Mouse (Mus musculus) brain, embryonic 14.5 days (tissue): ENCODE data around the gene Igfbp6. TPM values are rescaled to one million over a fixed set of nuclear protein-coding genes. Genes with fewer than 3 reads are reported as not detected.

Experiments
- DNase-seq: peaks from one replicate; pipeline ENCODE4 v3.0.0-alpha.2; 2011; ENCODE audit warnings: low read depth
- CTCF ChIP-seq: fragments of 200-500 bp; IDR thresholded peaks from 2 replicates; pipeline ENCODE4 v1.5.1; 2012; ENCODE audit warnings: inconsistent platforms, mild to moderate bottlenecking, moderate library complexity, borderline replicate concordance; ENCODE audit not compliant: insufficient read depth, insufficient read length; ENCODE audit errors: extremely low read depth
- POLR2A ChIP-seq: fragments of 200-500 bp; IDR thresholded peaks from 2 replicates; pipeline ENCODE4 v1.6.1; 2012; ENCODE audit warnings: mild to moderate bottlenecking, inconsistent platforms, borderline replicate concordance; ENCODE audit not compliant: poor library complexity, insufficient read depth, insufficient read length, severe bottlenecking; ENCODE audit errors: extremely low read depth
- polyA plus RNA-seq: library from polyadenylated mRNA; depleted of rRNA; stranded (reverse); fragments of >200 nt; gene quantifications from 2 replicates; pipeline ENCODE4 v1.2.3, GENCODE M21; 2012

The Igfbp6 gene
- polyA plus RNA-seq, 1 experiment: 0.83 TPM

DNA sequence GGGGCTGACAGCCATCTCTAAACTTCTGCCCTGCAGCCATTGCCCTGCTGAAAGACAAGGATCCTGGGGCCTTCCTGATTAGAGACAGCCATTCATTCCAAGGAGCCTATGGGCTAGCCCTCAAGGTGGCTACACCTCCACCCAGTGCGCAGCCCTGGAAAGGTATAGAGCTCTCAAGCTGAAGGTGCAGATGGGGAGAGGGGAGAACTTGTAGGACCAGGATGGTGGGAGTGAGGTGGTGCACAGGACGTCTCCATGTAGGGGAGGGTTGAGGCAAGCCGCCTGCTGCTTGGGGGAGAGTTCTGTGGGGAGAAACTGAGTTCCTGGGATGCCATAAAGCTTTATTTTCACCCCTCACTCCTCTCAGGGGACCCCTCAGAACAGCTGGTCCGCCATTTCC, 30.5 kb upstream of the Igfbp6 start:
- DNase-seq: no peak
- no peak for TF ChIP-seq POLR2A
- TF ChIP-seq CTCF: no peak

DNA sequence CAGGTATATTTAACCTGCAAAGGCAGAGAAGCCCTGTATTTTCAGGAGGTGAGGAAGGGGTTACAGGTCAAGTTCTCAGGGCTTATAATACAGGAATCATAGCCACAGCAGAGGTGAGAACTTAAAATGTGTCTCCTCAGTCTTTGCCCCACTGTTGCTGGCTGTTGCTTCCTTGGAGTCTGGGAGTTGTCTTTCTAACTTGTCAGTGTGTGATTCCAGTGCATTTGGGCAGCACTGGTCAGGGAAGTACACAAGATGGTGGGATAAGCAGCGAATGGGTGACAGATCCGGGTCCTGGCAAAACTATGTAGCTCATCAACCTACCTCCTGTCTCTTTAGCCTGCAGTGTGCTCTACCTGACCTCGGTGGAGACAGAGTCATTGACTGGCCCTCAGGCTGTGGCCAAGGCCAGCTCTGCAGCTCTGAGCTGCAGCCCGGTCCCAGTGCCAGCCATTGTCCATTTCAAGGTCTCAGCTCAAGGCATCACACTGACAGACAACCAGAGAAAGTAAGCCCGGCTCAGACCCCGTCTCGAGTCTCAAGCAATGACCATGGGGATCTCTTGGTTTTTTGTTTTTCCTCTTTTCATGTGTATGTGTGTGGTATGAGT, 29.4 kb upstream of the Igfbp6 start:
- TF ChIP-seq POLR2A (no peak), CTCF (no peak)
- no peak for DNase-seq

DNA sequence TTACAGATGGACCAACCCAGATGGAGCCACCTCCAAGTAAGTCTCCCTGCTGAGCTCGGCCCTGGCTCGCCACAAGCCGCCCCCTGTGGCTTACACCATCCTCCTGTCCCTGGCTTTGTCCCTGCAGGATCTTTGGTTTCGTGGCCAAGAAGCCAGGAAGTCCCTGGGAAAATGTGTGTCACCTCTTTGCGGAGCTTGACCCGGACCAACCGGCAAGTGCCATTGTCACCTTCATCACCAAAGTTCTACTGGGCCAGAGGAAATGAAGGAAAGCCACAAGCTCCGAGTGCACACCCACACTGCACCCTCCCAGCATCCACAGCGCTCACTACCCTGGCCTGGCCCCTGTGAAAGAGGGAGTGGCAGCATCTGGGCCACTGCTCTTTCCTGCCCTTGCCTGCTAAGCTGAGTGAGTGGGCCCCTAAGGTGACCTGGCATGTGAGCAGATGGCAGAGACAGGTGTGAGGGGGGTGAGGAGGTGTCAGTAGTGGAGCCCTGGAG, 28.4 kb upstream of the Igfbp6 start:
- no peak for DNase-seq
- no peak for TF ChIP-seq CTCF
- TF ChIP-seq POLR2A: no peak

DNA sequence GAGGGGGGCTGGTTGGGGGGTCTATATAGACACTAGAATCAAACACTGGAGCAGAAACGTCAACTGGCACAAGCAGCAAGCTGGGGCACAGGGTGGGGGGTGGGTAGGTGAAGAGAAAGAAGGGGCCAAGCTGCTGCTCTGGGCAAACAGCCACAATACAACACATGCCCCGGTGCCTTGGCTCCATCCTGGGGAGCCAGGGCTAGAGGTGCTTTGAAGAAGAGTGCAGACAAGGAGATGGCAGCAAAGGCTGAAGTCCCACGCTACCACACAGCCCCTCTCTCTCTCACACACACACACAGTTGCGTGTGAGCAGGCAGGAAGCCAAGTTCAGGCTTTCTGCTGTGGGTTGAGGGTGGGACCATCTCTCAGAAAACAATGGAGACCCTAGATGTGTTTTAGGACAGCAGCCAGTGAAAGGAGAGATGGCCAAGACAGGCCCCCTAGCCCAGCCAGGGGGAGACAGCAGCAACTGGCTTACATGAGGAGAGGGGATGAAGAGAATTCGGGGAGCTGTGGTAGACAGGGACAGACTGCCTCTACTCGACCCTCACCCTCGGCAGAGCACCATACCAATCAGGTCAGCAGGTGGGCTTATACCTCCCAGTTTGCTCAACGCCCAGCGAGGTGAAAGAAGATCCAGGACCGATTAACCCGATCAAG, 27.3 kb upstream of the Igfbp6 start:
- TF ChIP-seq CTCF: no peak
- TF ChIP-seq POLR2A: no peak
- peak; percentile 90 for DNase-seq

DNA sequence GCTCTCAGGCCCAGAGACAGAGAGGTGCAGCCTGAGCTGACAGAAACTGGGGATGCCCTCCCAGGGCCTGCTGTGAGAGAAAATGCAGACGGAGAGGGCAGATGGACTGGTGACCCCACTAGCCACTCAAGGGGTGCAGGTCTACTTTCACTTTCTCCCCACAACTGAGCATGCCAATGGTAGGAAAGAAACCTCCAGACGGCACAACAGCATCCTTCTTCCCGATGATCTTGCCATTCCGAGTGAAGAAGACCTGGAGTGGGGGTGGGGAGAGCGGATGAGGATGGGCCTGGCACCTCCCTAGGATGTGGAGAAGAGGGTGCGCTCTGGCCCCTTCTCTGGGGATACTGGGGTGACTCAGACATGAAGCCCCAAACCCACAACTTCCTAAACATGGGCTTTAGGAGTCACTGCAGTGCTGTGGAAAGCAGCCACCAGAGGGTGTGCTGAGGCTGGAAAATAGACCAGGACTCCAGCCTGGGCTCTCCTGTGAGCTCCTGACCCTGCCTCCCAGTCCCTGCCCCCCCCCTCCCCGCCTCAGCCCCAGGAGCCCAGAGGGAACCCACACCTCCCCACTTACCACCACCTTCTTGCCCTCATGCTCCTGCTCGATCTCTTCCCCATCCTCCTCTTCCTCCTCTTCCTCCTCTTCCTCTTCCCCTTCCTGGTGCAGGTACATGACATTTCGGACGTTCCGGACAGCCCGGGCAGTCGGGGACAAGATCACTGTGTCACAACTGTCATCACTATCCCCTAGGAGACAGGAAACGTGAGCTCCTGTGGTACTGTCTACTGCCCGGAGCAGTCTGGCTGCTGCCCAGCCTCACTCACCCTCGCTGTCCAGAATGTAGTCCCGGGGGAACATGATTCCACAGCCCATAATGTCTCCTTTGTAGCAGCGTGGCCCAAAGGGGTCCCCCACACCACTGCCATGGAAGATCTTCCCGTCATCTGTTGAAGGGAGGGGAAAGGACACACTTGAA, 26.4 kb upstream of the Igfbp6 start:
- no peak for DNase-seq
- TF ChIP-seq POLR2A (no peak), CTCF (peak; percentile 41; the same call in 1 of the 2 replicates)

DNA sequence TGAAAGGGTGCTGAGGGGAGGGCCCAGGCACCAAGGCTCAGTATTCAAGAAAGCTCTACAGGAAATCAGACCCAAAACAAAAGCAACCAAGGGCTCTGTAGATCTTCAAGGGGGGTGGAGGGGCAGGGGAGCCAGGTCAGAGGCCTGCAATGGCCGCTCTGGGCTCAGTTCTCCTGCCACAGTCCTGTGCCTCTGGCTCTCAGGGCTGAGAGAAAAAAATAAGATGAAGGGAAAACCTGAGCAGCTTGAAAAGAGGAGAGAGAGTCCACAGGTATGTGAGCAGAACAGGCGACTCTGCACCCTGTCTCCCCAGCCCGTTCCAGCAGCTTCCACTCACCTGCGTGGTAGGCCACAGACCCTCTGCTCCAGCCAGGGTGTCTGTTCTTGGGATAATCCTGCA, 25.6 kb upstream of the Igfbp6 start:
- no peak for TF ChIP-seq POLR2A
- TF ChIP-seq CTCF: no peak
- no peak for DNase-seq

DNA sequence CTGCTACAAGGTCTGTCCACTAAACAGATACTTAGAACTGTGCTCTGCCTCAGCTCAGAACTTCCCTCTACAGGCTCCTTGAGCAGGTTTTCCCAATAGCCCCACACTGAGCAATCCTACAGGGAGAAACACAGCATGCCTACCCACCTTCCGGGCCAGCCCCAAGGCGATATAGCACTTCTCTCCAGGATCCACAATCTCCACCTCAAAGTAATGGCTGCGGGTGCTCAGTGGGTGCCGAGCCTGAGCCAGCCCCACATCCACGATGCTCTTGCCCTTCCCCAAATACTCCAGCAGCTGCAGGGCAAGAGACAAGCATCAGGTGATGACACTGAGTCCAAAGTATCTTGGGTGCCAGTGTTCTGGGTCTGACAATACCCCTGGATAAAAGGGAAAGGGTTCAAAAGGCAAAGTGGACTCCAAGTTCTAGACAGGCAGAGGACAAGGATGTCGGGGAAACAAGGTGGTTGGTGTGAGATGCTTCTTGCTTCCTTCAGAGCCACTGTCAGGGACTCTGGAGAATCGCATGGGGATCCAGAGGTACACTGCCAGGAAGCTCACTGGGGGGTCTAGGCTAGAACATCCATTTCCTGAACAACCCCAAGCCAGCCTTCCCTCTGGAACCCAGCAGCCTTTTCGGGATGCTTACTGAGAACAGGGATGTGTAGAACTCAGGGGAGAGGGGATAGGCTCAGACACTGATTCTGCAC, 24.9 kb upstream of the Igfbp6 start:
- DNase-seq: no peak
- TF ChIP-seq POLR2A (no peak), CTCF (no peak)

DNA sequence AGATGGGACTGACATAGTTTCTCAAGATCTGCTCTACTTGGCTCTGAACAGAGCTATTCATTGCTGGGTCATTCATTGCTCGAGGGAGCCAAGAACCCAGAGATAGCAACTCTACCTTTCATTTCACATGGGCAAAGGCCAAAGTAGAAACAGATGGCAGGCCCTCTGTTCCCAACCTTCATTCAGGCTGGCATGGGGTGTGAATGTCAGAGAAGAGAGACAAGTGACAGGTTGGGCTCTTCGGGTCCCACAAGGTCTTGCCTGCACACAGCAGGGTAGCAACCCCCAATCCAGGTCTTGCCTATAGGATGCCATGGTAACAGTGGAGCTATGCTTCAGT, 24.4 kb upstream of the Igfbp6 start:
- DNase-seq: no peak
- TF ChIP-seq POLR2A (no peak), CTCF (no peak)

DNA sequence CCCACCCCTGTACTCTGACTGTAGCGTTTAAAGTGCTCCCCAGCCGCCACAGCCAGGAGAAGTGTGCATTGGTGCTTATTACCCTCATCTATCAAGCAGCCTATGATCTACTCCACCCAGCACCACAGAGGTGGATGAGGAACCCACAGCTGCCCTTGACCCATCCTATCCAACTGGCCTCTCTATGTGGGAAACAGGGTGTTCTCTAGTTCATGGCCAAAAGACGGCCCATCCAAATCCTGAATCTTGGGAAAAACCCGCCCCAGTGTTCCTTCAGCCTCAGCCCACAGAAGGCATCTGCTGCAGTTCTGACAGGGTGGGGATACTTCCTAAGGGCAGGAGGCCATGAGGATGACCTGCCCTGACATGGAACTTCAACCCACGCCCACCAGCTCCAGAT, 23.6 kb upstream of the Igfbp6 start:
- TF ChIP-seq POLR2A (no peak), CTCF (no peak)
- DNase-seq: no peak

DNA sequence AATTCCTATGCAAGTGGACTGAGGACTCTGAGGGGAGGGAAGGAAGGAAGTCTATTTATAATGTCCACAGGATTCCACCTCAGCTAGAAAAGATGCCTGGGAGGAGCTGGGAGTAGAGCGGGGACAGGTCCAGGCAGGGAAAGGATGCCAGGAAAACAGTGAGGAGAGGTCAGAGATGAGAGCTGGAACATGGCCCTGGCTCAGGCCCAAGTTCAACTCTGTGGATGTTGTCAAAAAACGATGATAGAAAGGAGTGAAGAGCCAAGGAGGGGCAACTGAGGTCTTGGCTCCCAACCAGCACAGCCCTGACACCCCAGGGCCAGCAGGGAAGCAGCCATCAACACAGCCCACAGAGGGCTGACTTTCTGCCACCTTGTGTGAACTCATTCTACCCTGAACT, 17.9 kb upstream of the Igfbp6 start:
- DNase-seq: no peak
- TF ChIP-seq CTCF: no peak
- no peak for TF ChIP-seq POLR2A

DNA sequence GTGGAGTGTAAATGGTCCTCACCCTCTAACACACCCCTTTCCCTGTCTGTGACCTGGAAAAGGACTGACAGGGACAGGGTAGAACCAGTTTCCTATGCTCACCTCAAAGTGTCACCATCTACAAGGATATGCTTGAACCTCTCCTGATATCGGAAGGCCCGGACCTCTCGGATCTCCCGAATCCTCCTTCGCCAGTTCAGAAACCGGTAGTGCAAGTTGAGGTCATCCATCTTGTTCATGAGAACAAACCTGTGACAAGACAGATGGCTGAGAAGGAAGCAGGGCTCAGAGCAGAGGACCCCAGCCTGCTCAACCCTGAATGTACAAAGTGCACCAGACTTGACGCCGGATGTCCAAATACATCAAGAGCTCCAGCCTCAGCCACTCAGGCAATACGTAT, 10.8 kb upstream of the Igfbp6 start:
- no peak for DNase-seq
- TF ChIP-seq CTCF (no peak), POLR2A (no peak)
